Mouse (Mus musculus): ENCODE data around the gene Blzf1. TPM values are rescaled to one million over a fixed set of nuclear protein-coding genes. Genes with fewer than 3 reads are reported as not detected.
A peak's percentile ranks its signal among the peaks of the same experiment; 100 is the strongest.

Gene Blzf1
- 11.4 TPM for polyA plus RNA-seq (2012; fragmentation: generic; extraction: Trizol)

DNA sequence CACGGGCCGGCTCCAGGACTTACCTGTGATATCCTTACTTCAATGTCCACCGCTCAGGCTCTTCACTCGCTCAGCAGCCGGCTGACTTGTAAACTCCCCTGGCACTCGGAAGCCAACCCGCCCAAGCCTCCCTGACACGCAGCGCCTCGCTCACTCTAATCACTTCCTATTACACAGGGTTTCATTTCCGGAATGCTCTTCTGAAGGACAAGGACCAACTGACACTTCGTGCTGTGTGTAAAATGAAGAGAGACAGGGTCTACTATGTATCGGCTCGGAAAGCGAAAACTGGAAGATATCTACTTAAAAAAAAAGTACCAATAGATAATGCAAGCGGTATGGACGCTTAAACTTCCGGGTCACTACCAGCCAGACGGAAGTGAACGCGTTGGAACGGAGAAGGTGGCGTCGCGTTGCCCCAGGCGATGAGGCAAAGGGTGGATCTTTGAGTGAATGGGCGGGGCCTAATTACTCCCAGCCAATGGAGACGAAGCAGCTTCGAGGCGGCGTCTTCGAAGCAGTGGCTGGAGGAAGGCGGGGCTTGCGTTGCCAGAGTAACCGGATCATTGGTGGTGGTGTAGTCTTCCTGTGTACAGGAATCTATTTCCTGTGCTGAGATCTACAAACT is at the start of gene Blzf1:
Blzf1 (minus strand) TSS at position 366 of the 628 bp plus-strand sequence.
- peak within 1 kb of the TSS; percentile 75 for H3K4me2 ChIP-seq (ENCODE audit: low read depth)
- H3ac ChIP-seq (ENCODE audit: control insufficient read depth, insufficient read length), result peak within 1 kb of the TSS; percentile 39
- peak within 1 kb of the TSS; percentile 88 for H3K4me3 ChIP-seq
- no peaks in the 10 kb centered on the region for H3K27me3 ChIP-seq (ENCODE audit: control insufficient read depth, insufficient read depth, insufficient read length)
- TF ChIP-seq POLR2AphosphoS2 (IDR thresholded peaks at IDR 0.05; ENCODE audit: insufficient read length, low read depth) (peak; percentile 66), E2F4 (IDR thresholded peaks at IDR 0.05; ENCODE audit: insufficient read depth) (peak; percentile 81), TCF12 (IDR thresholded peaks at IDR 0.05; ENCODE audit: insufficient read depth, poor library complexity, severe bottlenecking) (no peak), POLR2A (IDR thresholded peaks at IDR 0.05; ENCODE audit: insufficient read length, low read depth) (peak; percentile 73), CEBPB (IDR thresholded peaks at IDR 0.05; ENCODE audit: insufficient read depth, poor library complexity, severe bottlenecking) (0 out of 2 replicates have a peak, but pooled peaks have one; percentile 27), MYOG (IDR thresholded peaks at IDR 0.05; ENCODE audit: control insufficient read depth in 1 of 3, insufficient read depth in 1 of 3, insufficient read length in 2 of 3, low read depth in 2 of 3) (no peak)
- peaks cover 3% of the 10 kb centered on the region for H3K36me3 ChIP-seq (ENCODE audit: control insufficient read depth, insufficient read depth)
- peaks cover 19% of the 10 kb centered on the region for H3K79me2 ChIP-seq (ENCODE audit: control insufficient read depth, insufficient read depth)

DNA sequence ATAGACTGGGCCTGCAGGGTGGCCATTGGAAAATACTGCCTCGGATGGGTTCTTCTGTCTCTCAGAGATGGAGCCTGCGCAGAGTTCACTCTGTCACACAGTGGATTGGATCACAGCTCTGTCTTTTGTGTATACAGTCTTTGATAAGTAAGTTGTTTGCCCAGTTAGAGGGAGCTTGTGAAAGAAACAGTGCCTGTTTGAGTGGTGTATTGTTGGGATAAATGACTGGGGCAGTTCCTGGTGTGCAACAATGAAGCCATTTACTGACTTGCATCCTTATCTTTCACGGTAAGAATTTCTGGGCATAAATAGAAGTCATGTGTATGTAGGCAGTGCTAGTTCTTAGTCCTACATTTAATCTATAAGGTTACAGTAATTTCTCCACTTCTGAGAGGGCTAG is 46.2 kb upstream of the Blzf1 start:
- Histone ChIP-seq H3K4me2 (ENCODE audit: low read depth) (no peak overlapping the region), H3K4me3 (no peak overlapping the region), H3K79me2 (ENCODE audit: control insufficient read depth, insufficient read depth) (no peaks in the 10 kb centered on the region), H3K27me3 (ENCODE audit: control insufficient read depth, insufficient read depth, insufficient read length) (no peaks in the 10 kb centered on the region), H3ac (ENCODE audit: control insufficient read depth, insufficient read length) (no peak overlapping the region), H3K36me3 (ENCODE audit: control insufficient read depth, insufficient read depth) (no peaks in the 10 kb centered on the region)
- TF ChIP-seq E2F4 (IDR thresholded peaks at IDR 0.05; ENCODE audit: insufficient read depth), result no peak
- no peak for TF ChIP-seq SRF (IDR thresholded peaks at IDR 0.05; ENCODE audit: control insufficient read depth, insufficient read length, low read depth)

GRCm38 (mm10) chr1:164342161-164342560 is 34.9 kb upstream of the Blzf1 start:
- no peaks in the 10 kb centered on the region for H3K79me2 ChIP-seq (ENCODE audit: control insufficient read depth, insufficient read depth)
- no peak overlapping the region for H3K4me3 ChIP-seq
- H3K36me3 ChIP-seq (ENCODE audit: control insufficient read depth, insufficient read depth), result peaks cover 3% of the 10 kb centered on the region
- H3K27me3 ChIP-seq (ENCODE audit: control insufficient read depth, insufficient read depth, insufficient read length), result no peaks in the 10 kb centered on the region
- no peak overlapping the region for H3ac ChIP-seq (ENCODE audit: control insufficient read depth, insufficient read length)
- TF ChIP-seq TCF12 (IDR thresholded peaks at IDR 0.05; ENCODE audit: insufficient read depth, poor library complexity, severe bottlenecking) (no peak), MAX (IDR thresholded peaks at IDR 0.05; ENCODE audit: low read depth) (no peak)
- H3K4me2 ChIP-seq (ENCODE audit: low read depth), result no peak overlapping the region

DNA sequence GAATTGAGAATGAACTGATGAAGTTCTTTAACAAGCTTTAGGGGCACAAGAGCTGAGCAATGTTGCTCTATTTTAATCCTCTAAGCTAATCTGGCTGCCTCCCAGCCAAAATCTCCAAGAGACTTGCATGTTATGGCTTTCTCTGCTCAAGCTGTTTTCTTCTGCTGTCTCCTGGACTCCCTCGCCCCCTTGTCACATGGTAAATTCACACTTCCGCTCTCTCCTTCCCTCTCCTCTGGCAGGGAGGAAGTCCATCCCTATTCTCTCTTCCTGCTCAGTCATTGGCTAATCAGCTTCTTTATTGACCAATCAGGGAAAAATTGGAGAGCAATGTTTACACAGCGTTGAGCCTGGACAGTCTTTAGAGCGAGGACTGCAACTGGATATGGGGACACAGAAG is 28.6 kb upstream of the Blzf1 start:
- peaks cover 4% of the 10 kb centered on the region for H3K36me3 ChIP-seq (ENCODE audit: control insufficient read depth, insufficient read depth)
- no peak overlapping the region for H3K4me2 ChIP-seq (ENCODE audit: low read depth)
- H3K27me3 ChIP-seq (ENCODE audit: control insufficient read depth, insufficient read depth, insufficient read length), result no peaks in the 10 kb centered on the region
- H3K4me3 ChIP-seq, result no peak overlapping the region
- no peaks in the 10 kb centered on the region for H3K79me2 ChIP-seq (ENCODE audit: control insufficient read depth, insufficient read depth)
- TF ChIP-seq CEBPB (IDR thresholded peaks at IDR 0.05; ENCODE audit: insufficient read depth, poor library complexity, severe bottlenecking), result no peak
- no peak for TF ChIP-seq USF1 (IDR thresholded peaks at IDR 0.05; ENCODE audit: low read depth)
- H3ac ChIP-seq (ENCODE audit: control insufficient read depth, insufficient read length), result no peak overlapping the region

GRCm38 (mm10) chr1:164335435-164335834 is 28.1 kb upstream of the Blzf1 start:
- TF ChIP-seq MAX (IDR thresholded peaks at IDR 0.05; ENCODE audit: low read depth) (no peak), POLR2AphosphoS2 (IDR thresholded peaks at IDR 0.05; ENCODE audit: insufficient read length, low read depth) (no peak), TCF12 (IDR thresholded peaks at IDR 0.05; ENCODE audit: insufficient read depth, poor library complexity, severe bottlenecking) (no peak)
- H3K27me3 ChIP-seq (ENCODE audit: control insufficient read depth, insufficient read depth, insufficient read length), result no peaks in the 10 kb centered on the region
- H3K36me3 ChIP-seq (ENCODE audit: control insufficient read depth, insufficient read depth), result peaks cover 4% of the 10 kb centered on the region

DNA sequence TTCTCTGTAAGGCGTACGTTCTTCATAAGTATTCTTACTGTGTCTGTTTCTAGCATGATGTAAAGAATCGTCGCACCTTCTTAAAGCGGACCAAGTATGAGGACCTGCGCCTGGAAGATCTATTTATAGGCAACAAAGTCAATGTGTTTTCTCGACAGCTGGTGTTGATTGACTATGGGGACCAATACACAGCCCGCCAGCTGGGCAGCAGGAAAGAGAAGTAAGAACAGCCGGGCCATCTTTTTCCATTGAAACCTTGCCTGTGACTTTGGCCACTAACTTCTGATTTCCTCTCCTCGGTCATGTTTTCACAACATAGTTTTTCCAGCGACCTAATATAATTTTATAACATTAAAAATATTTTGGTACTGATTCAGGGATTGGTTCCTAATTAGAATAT is 25.3 kb upstream of the Blzf1 start:
- Histone ChIP-seq H3K79me2 (ENCODE audit: control insufficient read depth, insufficient read depth) (no peaks in the 10 kb centered on the region), H3K4me3 (no peak overlapping the region), H3K27me3 (ENCODE audit: control insufficient read depth, insufficient read depth, insufficient read length) (no peaks in the 10 kb centered on the region), H3K36me3 (ENCODE audit: control insufficient read depth, insufficient read depth) (peaks cover 4% of the 10 kb centered on the region), H3K4me2 (ENCODE audit: low read depth) (no peak overlapping the region), H3ac (ENCODE audit: control insufficient read depth, insufficient read length) (no peak overlapping the region)
- TF ChIP-seq POLR2AphosphoS2 (IDR thresholded peaks at IDR 0.05; ENCODE audit: insufficient read length, low read depth) (no peak), MYOD1 (IDR thresholded peaks at IDR 0.05; ENCODE audit: control insufficient read depth in 1 of 3, insufficient read length in 2 of 3, low read depth in 2 of 3) (no peak), TCF12 (IDR thresholded peaks at IDR 0.05; ENCODE audit: insufficient read depth, poor library complexity, severe bottlenecking) (no peak), USF1 (IDR thresholded peaks at IDR 0.05; ENCODE audit: low read depth) (no peak), TCF3 (IDR thresholded peaks at IDR 0.05; ENCODE audit: insufficient read length, low read depth) (no peak), MYOG (IDR thresholded peaks at IDR 0.05; ENCODE audit: control insufficient read depth in 1 of 3, insufficient read depth in 1 of 3, insufficient read length in 2 of 3, low read depth in 2 of 3) (no peak), REST (IDR thresholded peaks at IDR 0.05; ENCODE audit: insufficient read depth, insufficient read length) (no peak), E2F4 (IDR thresholded peaks at IDR 0.05; ENCODE audit: insufficient read depth) (no peak), SRF (IDR thresholded peaks at IDR 0.05; ENCODE audit: control insufficient read depth, insufficient read length, low read depth) (no peak), CEBPB (IDR thresholded peaks at IDR 0.05; ENCODE audit: insufficient read depth, poor library complexity, severe bottlenecking) (no peak), MAX (IDR thresholded peaks at IDR 0.05; ENCODE audit: low read depth) (no peak), POLR2A (IDR thresholded peaks at IDR 0.05; ENCODE audit: insufficient read length, low read depth) (no peak)

More at GRCm38 (mm10) chr1:164335435-164335834, 28.1 kb upstream of the Blzf1 start:
- Histone ChIP-seq H3K4me3 (no peak overlapping the region), H3K79me2 (ENCODE audit: control insufficient read depth, insufficient read depth) (no peaks in the 10 kb centered on the region), H3ac (ENCODE audit: control insufficient read depth, insufficient read length) (no peak overlapping the region), H3K4me2 (ENCODE audit: low read depth) (no peak overlapping the region)
